Mouse (Mus musculus) C2C12 (cell line): ENCODE data around the gene Krt19.

ENCODE experiments used
- CEBPB ChIP-seq: IDR thresholded peaks from one replicate; pipeline ENCODE4 v1.6.1; 2011; ENCODE audit warnings: low read depth, mild to moderate bottlenecking, control low read depth, moderate library complexity
- CTCF ChIP-seq: IDR thresholded peaks from one replicate; pipeline ENCODE4 v1.5.1; 2011; ENCODE audit not compliant: control insufficient read depth, insufficient read depth, insufficient read length
- FOSL1 ChIP-seq: IDR thresholded peaks from one replicate; pipeline ENCODE4 v1.8.0; 2011; ENCODE audit warnings: mild to moderate bottlenecking, low read length; ENCODE audit not compliant: poor library complexity, insufficient read depth, severe bottlenecking
- MAX ChIP-seq: IDR thresholded peaks from one replicate; pipeline ENCODE4 v1.6.1; 2011; ENCODE audit warnings: mild to moderate bottlenecking, control low read depth
- MYOD1 ChIP-seq: IDR thresholded peaks from one replicate; pipeline ENCODE4 v1.6.1; 2011; ENCODE audit warnings: low read depth; ENCODE audit not compliant: control insufficient read depth, insufficient read length
- MYOG ChIP-seq: IDR thresholded peaks from one replicate; pipeline ENCODE4 v1.6.1; 2011; ENCODE audit not compliant: control insufficient read depth, insufficient read length; ENCODE audit errors: extremely low read depth
- USF1 ChIP-seq: IDR thresholded peaks from one replicate; pipeline ENCODE4 v1.6.1; 2011; ENCODE audit warnings: low read depth, mild to moderate bottlenecking, control low read depth, moderate library complexity

DNA sequence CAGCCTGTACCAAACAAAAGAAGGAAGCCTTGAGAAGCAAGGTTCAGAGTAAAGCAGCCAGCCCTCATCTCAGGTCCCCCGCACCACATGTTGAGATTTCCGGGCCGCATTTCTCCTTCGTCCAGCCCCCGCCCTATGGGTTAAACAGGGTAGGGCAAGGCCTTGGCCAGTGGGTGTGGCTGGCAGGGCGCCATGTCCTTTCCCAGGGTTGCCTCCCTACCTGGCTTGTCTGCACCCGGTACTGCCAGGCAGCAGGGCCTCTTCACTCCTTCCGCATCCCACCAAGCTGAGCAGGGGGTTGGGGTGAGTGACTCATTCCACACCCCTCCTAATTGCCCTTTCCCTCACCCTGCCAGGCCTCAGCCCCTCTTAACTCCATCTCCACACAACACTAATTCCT lies 19.6 kb upstream of the Krt19 start:
- TF ChIP-seq CTCF (no peak), MYOG (no peak), MAX (no peak), USF1 (no peak), CEBPB (no peak), MYOD1 (no peak), FOSL1 (no peak)
